Mouse (Mus musculus) testis, postnatal 10 days (tissue): Measurements from ENCODE around the gene Abhd17a.

Experiments used
- DNase-seq: peaks from one replicate; pipeline ENCODE4 v3.0.0; 2021; ENCODE audit warnings: low spot score

Abhd17a gene

GRCm38 (mm10) chr10:80589879-80590854 lies at the start of gene Abhd17a:
Abhd17a (minus strand) TSS chr10:80590341.
- DNase-seq: peak; percentile 97

DNA sequence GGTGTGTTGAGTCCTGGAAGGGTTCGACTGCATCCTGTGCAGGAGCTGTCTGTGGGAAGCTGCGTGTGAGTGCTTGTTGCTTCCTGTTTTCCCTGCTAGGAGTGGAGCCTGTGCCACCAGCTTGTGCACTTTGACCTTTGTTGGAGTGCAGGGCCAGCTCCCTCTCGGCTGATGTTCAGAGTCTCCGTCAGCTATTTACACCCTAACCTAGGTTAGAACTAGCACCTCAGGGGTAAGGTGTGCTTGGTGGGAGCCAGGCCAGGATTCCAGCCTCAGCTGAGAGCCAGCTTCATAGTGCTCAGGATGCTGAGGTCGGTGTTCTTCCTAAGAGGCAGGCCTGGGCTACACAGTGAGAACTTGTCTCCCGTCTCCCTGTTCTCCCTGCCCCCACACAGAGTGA lies 45.2 kb upstream of the Abhd17a start:
- no peak for DNase-seq

GRCm38 (mm10) chr10:80628925-80629324 lies 38.8 kb upstream of the Abhd17a start:
- DNase-seq: no peak

- DNase-seq: peak; percentile 82
These were observed 37.5 kb upstream of the Abhd17a start for GRCm38 (mm10) chr10:80627685-80628084.

DNA sequence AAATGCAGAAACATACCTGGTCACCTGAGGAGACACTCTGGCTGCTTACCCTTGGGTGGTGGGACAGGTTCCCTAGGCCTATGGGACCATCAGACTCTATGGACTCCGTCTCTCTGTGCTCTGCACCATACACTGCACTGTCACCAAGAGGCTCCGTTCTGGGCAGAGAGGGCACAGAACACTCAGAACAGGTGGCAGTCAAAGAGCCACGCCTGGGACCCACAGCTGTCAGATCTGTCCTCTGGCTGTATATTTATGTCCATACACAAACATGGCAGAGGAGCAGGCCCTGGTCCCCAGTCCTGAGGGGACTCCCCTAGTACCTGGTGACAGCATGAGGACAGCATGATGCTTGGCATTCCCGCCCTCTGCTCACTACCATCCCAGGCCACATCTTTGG lies 35.6 kb upstream of the Abhd17a start:
- DNase-seq: no peak

DNA sequence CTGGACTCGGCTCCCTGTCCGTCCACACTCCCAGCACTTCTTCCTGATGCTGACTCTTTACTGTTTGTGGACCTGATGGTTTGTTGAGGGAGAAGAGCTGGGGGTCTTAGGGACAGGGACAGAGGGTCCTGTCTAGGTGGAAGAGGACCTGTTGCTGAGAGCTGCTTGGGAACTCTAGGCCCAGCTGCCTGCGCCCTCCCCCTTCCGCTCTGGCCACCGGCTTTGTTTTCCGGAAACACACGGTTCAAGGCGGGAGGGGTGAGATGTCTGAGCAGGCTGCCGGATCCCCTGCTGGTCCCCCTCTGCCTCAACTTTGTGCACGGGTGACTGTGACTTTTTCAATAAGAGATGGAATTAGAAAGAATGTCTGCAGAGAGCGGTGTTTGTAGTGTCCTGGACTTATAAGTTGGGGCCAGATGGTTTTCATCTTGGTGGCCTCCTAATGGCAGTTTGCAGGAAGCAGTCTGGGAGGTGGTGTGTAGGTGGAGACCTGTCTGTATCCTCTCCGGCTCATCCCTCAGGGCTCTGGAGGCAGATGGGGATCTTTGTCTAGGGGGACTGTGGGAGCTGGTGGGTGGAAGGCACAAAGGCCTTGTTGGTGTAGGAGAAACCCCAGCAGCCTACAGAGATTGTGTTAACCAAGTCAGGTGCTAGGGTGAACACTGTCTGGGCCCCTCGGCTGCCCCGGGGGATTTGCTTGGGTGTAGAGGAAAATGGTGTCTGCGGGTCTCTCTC lies 33.5 kb upstream of the Abhd17a start:
- DNase-seq: peak; percentile 71

- peak; percentile 86 for DNase-seq
These were observed 32.7 kb upstream of the Abhd17a start, which contains the start of gene Csnk1g2 for GRCm38 (mm10) chr10:80622661-80623456. Csnk1g2 (plus strand) TSS chr10:80622838.

DNA sequence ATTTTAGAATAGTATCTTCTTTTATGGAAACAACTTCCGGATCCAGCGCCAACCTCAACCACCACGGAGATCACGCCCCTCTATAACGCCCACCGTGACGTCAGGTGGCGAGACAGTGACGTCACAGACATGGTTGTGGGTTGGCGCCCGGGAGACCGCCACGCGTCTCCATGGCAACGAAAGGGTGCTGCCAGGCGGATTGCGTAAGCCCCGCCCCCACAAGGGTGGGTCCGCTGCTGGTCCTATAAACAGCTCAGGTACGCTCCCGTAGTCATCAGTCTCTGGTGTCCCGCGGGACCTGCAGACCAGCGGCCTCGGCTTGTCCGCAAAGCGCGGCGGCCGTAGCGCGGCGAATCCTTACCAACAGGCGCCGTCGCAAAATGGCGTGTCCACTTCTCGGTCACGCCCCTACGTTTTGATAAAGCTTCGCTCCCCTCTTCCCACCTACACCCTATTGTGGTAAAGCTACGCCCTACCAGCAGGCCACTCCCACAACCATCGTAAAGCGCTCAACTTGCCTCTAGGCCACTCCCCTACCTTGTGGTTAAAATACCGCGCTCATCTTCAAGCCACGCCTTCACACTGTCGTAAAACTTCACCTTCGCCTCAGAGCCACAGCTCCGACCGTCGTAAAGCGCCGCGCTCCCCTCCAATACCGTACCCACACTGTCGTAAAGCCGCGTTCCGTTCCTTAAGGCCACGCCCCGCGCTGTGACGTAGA lies 32.0 kb upstream of the Abhd17a start:
- DNase-seq: peak; percentile 99

DNA sequence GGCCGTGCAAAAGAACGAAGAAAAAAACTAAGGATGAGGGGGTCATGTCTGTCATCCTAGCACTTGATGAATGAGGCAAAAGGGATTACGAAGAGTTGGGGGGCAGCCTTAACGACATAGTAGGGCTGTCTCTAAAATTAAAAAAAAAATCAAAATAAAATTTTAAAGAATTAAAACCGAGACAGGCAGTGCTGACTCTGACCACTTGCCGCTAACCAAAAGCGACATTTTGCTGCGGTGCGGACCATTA lies 31.5 kb upstream of the Abhd17a start:
- DNase-seq: no peak

GRCm38 (mm10) chr10:80620796-80621689 lies 30.9 kb upstream of the Abhd17a start:
- DNase-seq: no peak

DNA sequence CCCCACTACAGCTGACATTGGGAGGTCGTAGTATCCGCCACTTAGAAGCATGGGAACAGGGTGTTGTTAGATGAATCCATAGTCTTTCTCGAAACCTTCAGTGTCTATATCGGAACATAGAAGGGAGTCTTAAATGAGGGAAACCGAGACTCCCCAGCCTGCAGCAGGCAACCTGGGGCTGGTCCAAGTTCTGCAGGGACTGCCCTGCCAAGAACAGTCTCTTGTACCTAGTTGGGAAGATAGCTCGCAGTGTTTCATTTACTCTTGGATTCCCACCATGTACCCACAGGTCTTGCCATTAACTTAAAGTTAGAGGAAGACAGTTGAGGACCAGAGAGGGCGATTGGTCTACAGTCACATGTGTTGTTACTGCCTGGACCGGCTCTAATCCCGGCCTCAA lies 30.2 kb upstream of the Abhd17a start:
- DNase-seq: no peak

GRCm38 (mm10) chr10:80619465-80620244 lies 29.5 kb upstream of the Abhd17a start:
- DNase-seq: no peak

GRCm38 (mm10) chr10:80618181-80618580 lies 28.0 kb upstream of the Abhd17a start:
- DNase-seq: no peak

DNA sequence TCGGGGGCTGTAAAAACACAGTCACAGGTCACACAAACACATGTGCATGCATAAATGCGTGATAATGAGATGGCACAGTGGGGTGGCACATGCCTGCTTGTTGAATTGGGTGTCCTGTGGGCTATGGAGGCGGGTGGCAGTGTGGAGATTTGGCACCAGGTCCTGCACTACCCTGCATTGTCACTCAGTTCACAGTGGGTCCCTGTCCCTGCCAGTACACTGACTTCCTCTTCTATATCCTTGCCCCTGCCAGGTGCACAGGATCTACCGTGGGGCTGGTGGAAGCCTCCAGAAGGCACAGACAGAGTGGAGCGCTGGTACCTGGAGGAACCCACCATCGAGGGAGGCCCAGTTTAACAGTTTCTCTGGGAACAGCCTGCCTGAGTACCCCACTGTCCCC lies 24.2 kb upstream of the Abhd17a start:
- no peak for DNase-seq

DNA sequence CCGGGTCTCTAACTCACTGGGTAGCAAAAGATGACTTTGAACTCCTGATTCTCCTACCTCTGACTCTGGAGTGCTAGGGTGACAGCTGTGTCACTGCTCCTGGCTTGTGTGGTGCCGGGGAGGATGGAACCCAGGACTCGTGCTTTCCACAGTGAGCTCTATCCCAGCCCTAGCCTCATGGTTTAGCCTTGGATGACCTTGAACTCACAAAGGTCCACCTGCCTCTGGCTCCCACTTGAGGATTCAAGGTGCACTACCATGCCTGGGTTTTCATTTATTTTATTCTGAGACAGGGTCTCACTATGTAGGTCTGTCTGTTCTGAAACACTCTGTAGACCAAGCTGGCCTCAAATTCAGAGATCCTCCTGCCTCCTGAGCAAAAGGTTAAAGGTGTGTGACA lies 23.7 kb upstream of the Abhd17a start:
- no peak for DNase-seq

GRCm38 (mm10) chr10:80611905-80612304 lies 21.8 kb upstream of the Abhd17a start:
- no peak for DNase-seq

GRCm38 (mm10) chr10:80611024-80611423 lies 20.9 kb upstream of the Abhd17a start:
- DNase-seq: peak; percentile 67

- no peak for DNase-seq
These were observed 20.1 kb upstream of the Abhd17a start for GRCm38 (mm10) chr10:80610116-80610785.

- DNase-seq: no peak
These were observed 19.3 kb upstream of the Abhd17a start for GRCm38 (mm10) chr10:80609269-80609924.
